Mouse (Mus musculus) cerebellum, postnatal 14 days (tissue): Measurements from ENCODE around the gene Hist1h2ai.
"Not testable (repeated sequence)": the region's sequence is repeated elsewhere in the genome, so short reads cannot be mapped to it uniquely, and the experiment has no call there.

Source experiments
- DNase-seq, 2 experiments: peaks; one replicate each; pipeline ENCODE4 v3.0.0; 2021; ENCODE audit warnings: mixed read lengths in 2 of 2

The Hist1h2ai gene

GRCm38 (mm10) chr13:21715864-21716539 is at the start of gene Hist1h2ai, which contains the start of gene Hist1h2bl:
TSS of gene Hist1h2ai (plus strand) at chr13:21716422.
TSS of gene Hist1h2bl (minus strand) at chr13:21716143.
- peak; percentile 77 to 86 for DNase-seq

- no peak for DNase-seq
These were observed 38.9 kb upstream of the Hist1h2ai start, which contains the start of gene Olfr1360 for GRCm38 (mm10) chr13:21677305-21677704. TSS of gene Olfr1360 (minus strand) at chr13:21677405.

GRCm38 (mm10) chr13:21697811-21698210 is 18.4 kb upstream of the Hist1h2ai start, which contains the start of gene Olfr1359:
TSS of gene Olfr1359 (plus strand) at chr13:21698111.
- no peak for DNase-seq

- no peak for DNase-seq
These were observed 9.6 kb upstream of the Hist1h2ai start for GRCm38 (mm10) chr13:21706669-21707068.

DNA sequence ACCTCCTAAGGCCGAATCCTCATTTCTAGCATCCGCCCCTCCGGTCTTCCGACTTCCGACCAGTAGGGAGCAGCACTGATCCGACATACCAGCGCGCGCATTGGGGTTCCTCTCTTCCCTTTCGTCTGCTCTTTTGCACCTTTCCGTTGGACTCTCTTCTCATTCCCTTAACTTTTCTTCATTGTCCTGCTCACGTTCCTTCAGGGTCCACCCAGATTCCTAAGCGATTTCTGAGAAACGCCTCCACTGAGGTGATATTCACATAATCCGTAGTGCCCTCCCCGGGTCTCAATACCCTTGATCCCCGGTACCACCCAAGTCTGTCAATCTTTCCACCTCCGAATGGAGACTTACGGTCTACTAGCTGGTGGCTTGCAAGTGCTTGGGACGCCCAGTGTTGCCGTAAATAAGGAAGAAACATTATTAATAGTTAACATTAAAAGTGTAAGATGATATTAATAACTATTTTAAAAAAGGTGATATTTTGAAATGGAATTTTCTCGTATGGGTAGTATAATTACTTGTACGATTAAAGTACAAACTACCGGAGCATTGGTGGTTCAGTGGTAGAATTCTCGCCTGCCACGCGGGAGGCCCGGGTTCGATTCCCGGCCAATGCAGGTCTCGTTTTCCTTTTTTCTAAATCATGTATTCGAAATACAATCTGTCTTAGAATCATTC is 6.1 kb upstream of the Hist1h2ai start:
- DNase-seq, result peak; percentile 92 to 96

DNA sequence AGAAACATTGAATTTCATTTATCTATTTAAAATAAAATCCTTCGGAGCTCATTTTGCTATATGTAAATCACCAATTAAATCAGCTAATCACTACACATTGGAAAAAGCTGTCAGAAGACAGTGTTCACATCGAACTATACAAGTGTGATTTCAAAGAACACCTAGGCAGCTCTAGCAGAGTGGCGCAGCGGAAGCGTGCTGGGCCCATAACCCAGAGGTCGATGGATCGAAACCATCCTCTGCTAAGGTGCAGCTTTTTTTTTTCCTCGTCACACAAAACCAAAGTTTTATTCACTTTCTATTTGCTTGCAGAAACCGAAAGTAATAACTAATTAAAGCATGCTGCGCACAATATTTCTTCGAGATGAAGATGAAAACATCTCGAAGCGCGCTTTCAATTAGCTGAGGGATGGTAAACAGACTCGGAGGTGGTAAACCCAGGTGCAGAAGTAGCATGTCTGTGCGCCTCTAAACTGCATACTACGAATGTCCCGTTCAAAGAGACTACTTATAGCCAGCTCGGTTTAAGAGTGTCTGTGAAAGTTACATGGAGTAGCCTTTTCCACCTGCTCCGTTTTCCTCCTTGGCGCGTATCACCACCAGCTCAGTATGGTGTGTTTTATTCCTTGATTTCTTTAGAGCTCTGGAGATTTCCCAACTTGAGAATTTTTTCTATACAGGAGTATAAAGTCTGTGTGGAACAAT is 5.2 kb upstream of the Hist1h2ai start:
- DNase-seq, result peak; percentile 88 to 89

DNA sequence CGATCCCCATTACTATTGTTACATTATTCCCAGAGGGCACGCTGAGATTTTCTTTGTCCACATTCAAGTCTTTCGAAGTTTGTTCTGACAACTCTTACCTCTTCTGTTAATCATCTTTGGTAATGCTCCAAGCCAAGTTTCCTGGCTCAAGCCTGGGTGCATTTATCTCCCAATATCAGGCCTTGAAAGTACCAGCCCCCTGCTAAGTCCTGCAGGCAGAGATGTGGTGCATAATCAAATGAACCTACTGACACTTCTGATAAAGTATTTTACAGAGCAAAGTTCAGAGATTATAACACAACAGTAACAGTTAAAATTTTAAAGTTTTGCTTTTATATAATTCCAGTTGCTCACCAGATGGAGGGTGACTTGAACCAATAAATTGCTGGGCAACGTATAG is 4.5 kb upstream of the Hist1h2ai start:
- no peak for DNase-seq

GRCm38 (mm10) chr13:21714725-21715124 is 1.5 kb upstream of the Hist1h2ai start:
- peak; percentile 72 to 80 for DNase-seq

- peak in 1 of 2 experiments; percentile 17 for DNase-seq
These were observed 925 bp upstream of the Hist1h2ai start for GRCm38 (mm10) chr13:21715131-21715863.

GRCm38 (mm10) chr13:21716540-21717391 is 544 bp downstream of the Hist1h2ai start:
- not testable (repeated sequence) for DNase-seq

GRCm38 (mm10) chr13:21717397-21718357 is 1.5 kb downstream of the Hist1h2ai start, which contains the start of gene Hist1h3h:
TSS of gene Hist1h3h (plus strand) at chr13:21717659.
- DNase-seq, result peak; percentile 79 to 82

- no peak for DNase-seq
These were observed 2.3 kb downstream of the Hist1h2ai start for GRCm38 (mm10) chr13:21718381-21719080.

GRCm38 (mm10) chr13:21721107-21721756 is 5.0 kb downstream of the Hist1h2ai start:
- DNase-seq, result not testable (repeated sequence)

DNA sequence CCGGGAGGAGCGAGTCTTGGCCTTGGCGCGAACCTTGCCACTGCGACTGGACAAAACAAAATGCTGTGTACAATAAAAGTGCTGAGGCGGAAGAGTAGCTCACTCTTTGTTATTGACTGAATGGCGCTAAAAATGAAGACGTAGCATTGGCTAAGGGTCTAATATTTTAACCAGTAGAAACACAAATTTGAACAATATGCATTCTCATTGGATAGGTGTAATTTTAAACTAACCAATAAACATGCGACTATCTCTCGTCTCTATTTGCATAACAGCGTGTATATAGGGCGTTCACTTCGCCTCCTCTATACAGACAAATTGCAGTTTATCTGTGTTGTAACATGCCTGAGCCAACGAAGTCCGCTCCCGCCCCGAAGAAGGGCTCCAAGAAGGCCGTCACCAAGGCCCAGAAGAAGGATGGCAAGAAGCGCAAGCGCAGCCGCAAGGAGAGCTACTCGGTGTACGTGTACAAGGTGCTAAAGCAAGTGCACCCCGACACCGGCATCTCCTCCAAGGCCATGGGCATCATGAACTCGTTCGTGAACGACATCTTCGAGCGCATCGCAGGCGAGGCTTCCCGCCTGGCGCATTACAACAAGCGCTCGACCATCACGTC is 5.6 kb downstream of the Hist1h2ai start, which contains the start of gene Hist1h2bm:
TSS of gene Hist1h2bm (plus strand) at position 288 of the 616 bp plus-strand sequence.
- DNase-seq, result peak; percentile 52 to 75

- DNase-seq, result peak in 1 of 2 experiments; percentile 20
These were observed 6.2 kb downstream of the Hist1h2ai start for GRCm38 (mm10) chr13:21722373-21722925.

GRCm38 (mm10) chr13:21722993-21723836 is 7.0 kb downstream of the Hist1h2ai start:
- DNase-seq, result no peak

GRCm38 (mm10) chr13:21727948-21728572 is 11.8 kb downstream of the Hist1h2ai start:
- DNase-seq, result no peak
